Mouse (Mus musculus) erythroblast, adult 5-6 weeks (primary cell): ENCODE results near the gene Ciao2a. TPM values are rescaled to one million over a fixed set of nuclear protein-coding genes. Genes with fewer than 3 reads are reported as not detected.

ENCODE experiments used
- total RNA-seq, 2 experiments: library from RNA; stranded (forward) in 1 of 2; stranded (reverse) in 1 of 2; fragments of 150-400 nt in 1 of 2; fragments of 200-764, 138-1000 nt in 1 of 2; gene quantifications; 2 replicates each; pipeline versions ENCODE4 v1.2.3 to v1.2.4; 2015 to 2017; ENCODE audit warnings: low replicate concordance in 2 of 2

Ciao2a gene
- total RNA-seq, 2 experiments from 2014 or later: 37.1 to 81.5 TPM

Other genes with a start within 250 kb of the Ciao2a start
- 21.7 and 24.9 TPM in 2 replicates for gene Pclaf, start 236.4 kb upstream of the Ciao2a start, total RNA-seq (2015; ENCODE audit: low replicate concordance)
- 51.6 and 90.7 TPM in 2 replicates for gene Pclaf, start 236.4 kb upstream of the Ciao2a start, total RNA-seq (2017; ENCODE audit: low replicate concordance)
- 5.4 and 6.0 TPM in 2 replicates for gene Trip4, start 217.8 kb upstream of the Ciao2a start, total RNA-seq (2015; ENCODE audit: low replicate concordance)
- 8.0 and 13.5 TPM in 2 replicates for gene Trip4, start 217.8 kb upstream of the Ciao2a start, total RNA-seq (2017; ENCODE audit: low replicate concordance)
- 9.6 and 15.8 TPM in 2 replicates for gene Csnk1g1, start 217.7 kb upstream of the Ciao2a start, total RNA-seq (2015; ENCODE audit: low replicate concordance)
- 12.5 and 19.3 TPM in 2 replicates for gene Csnk1g1, start 217.7 kb upstream of the Ciao2a start, total RNA-seq (2017; ENCODE audit: low replicate concordance)
- gene Ppib, start 66.4 kb upstream of the Ciao2a start, total RNA-seq (2015; ENCODE audit: low replicate concordance): 121 and 151 TPM in 2 replicates
- 155 and 185 TPM in 2 replicates for gene Ppib, start 66.4 kb upstream of the Ciao2a start, total RNA-seq (2017; ENCODE audit: low replicate concordance)
- 35.7 and 39.1 TPM in 2 replicates for gene Snx22, start 56.9 kb upstream of the Ciao2a start, total RNA-seq (2015; ENCODE audit: low replicate concordance)
- gene Snx22, start 56.9 kb upstream of the Ciao2a start, total RNA-seq (2017; ENCODE audit: low replicate concordance): 58.5 and 59.1 TPM in 2 replicates
- 11.1 and 33.4 TPM in 2 replicates for gene Snx1, start within 50 bp of the Ciao2a start, total RNA-seq (2015; ENCODE audit: low replicate concordance)
- 44.0 and 54.1 TPM in 2 replicates for gene Snx1, start within 50 bp of the Ciao2a start, total RNA-seq (2017; ENCODE audit: low replicate concordance)
- 157 and 171 TPM in 2 replicates for gene Dapk2, start 31.6 kb downstream of the Ciao2a start, total RNA-seq (2015; ENCODE audit: low replicate concordance)
- 252 and 316 TPM in 2 replicates for gene Dapk2, start 31.6 kb downstream of the Ciao2a start, total RNA-seq (2017; ENCODE audit: low replicate concordance)
- 543 and 570 TPM in 2 replicates for gene Herc1, start 223.8 kb downstream of the Ciao2a start, total RNA-seq (2015; ENCODE audit: low replicate concordance)
- gene Herc1, start 223.8 kb downstream of the Ciao2a start, total RNA-seq (2017; ENCODE audit: low replicate concordance): 1,171 and 1,293 TPM in 2 replicates